Mouse (Mus musculus): ENCODE results near the gene Endov.

DNA sequence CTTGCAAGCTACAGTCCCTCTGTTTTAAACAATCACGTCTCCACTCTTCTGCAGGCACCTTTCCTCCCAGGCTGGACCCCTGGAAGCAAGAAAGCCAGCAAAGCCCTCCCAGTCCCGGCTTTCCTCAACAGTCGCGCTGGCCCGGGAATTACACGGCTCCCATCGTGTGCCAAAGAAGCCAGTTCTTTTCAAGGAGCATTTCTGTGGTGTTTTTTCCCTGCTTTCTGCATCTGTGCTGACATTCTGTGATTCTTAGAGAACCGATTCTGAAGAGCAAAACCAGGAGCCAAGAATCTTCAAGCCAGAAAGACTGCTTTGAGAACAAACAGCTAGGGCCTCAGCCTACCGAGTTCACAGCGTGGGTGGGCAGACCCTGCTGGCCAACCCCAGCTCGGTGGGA, 37.8 kb downstream of the Endov start:
- TF ChIP-seq CTCF (conservative IDR thresholded peaks at IDR 0.05; ENCODE audit: low read length) (no peak), NANOG (IDR thresholded peaks at IDR 0.05; ENCODE audit: borderline replicate concordance, low read length) (no peak)

Data from E14TG2a.4 (cell line).